Mouse (Mus musculus): ENCODE data around the gene Ndufaf8. TPM values are rescaled to one million over a fixed set of nuclear protein-coding genes. Genes with fewer than 3 reads are reported as not detected.

Ndufaf8 gene
- polyA plus RNA-seq, 1 experiment from 2014 or later, result 48.9 TPM

DNA sequence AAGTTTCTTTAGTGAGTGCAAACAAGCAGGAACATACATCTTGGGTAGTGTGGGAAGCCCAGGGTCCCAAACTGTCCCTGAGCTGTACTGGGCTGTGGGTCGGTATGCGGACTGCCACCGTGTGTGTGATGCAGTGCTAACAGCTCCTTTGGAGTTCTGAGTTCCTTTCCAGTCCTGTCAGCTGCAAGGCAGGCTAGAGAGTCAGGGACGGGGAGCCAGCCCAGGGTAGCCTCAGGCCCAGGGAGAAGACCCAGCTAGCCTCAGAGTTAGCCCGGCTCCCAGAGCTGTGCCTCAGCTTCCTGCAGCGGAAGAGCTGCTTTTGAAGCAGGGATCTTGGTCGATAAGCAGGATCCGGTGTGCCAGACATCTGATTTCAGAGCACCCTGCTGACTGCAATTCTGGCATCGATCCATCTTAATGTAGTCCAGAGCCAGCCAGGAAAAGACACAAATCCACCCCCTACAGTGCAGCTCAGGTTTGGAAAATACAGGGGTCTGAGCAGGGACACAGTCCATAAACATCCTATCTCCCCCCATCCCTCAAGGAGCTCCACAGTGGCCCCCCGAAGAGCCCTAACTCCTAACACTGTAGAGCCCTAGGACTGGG is 21.3 kb downstream of the Ndufaf8 start:
- ATAC-seq (ENCODE audit: low FRiP score, low read depth), result no peak
- H3K27ac ChIP-seq, result no peak overlapping the region
- 88% methylated on average over 10 of the region's 10 CpGs for WGBS

DNA sequence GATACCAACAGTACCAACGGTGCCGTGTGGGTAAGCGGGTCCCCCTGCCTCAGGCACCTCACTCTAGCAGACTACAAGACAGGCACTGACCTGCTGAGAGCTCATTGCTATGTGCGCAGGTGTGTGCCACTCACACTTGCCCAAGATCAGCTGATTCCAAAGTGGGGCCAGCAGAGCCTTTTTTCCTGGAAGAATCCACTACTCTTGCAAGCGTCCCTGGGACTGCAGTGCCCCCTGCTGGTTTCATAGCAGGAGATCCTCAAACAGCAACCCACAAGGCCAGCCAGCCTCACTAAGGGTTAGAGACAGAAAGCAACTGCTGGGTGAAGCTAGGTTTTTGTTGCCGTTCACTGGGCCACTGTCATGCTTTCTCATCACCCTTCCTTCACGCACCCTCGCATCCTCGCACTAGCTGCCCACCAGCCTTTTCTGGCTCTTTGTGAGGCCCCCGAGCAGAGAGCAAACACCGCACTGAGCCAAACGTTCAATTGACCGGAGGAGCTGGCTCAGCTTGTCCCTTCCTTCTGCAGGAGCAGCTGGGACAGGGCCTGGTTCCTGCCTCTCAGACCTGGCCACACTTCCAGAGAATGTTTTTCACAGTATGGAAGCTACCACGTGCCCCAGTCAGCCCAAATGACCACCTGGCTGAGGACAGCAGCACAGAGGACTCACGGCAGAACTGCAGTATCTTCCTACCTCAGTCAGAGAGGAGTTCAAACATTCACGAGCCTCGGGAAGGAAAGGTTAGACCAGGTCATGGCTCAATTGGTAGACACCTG is 22.1 kb downstream of the Ndufaf8 start:
- Histone ChIP-seq H3K27ac (no peak overlapping the region), H3K4me2 (replicated peaks) (no peak overlapping the region), H3K4me1 (peaks cover 7% of the 10 kb centered on the region; the same call in 1 of the 2 replicates), H3K9me3 (no peaks in the 10 kb centered on the region), H3K9ac (peak overlapping the region; percentile 26; the same call in 1 of the 2 replicates), H3K27me3 (replicated peaks) (no peaks in the 10 kb centered on the region), H3K4me3 (no peak overlapping the region), H3K36me3 (peaks cover 50% of the 10 kb centered on the region)
- ATAC-seq (ENCODE audit: low FRiP score, low read depth), result no peak
- WGBS, result 83% methylated on average over 17 of the region's 17 CpGs

More for the DNA sequence above, 21.3 kb downstream of the Ndufaf8 start:
- Histone ChIP-seq H3K9me3 (no peaks in the 10 kb centered on the region), H3K4me3 (no peak overlapping the region), H3K4me1 (peaks cover 7% of the 10 kb centered on the region; the same call in 1 of the 2 replicates), H3K4me2 (replicated peaks) (no peak overlapping the region), H3K27me3 (replicated peaks) (no peaks in the 10 kb centered on the region), H3K9ac (peak overlapping the region; percentile 26; the same call in 1 of the 2 replicates), H3K36me3 (peaks cover 54% of the 10 kb centered on the region)

DNA sequence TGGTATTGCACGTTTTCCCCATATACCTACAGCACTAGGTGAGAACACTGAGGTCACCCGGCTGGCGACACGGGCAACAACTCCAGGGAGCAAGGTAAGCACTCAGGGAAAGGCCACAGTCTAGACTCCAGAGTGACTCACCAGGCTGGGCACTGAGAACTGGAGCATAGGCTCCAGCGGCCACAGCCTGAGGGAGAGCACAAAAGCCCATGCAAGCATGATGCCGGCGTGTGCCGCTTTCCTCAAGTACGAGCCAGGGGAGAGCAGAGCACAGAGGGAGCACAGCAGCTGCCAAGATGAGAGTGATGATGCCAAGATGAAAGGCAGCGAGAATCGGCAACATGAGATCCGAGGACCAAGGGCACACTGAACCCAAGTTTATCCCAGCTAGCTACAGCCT is 23.4 kb downstream of the Ndufaf8 start:
- Histone ChIP-seq H3K4me1 (peaks cover 7% of the 10 kb centered on the region; the same call in 1 of the 2 replicates), H3K36me3 (peaks cover 46% of the 10 kb centered on the region), H3K27ac (no peak overlapping the region), H3K9me3 (no peaks in the 10 kb centered on the region), H3K4me3 (no peak overlapping the region), H3K4me2 (replicated peaks) (no peak overlapping the region), H3K27me3 (replicated peaks) (no peaks in the 10 kb centered on the region), H3K9ac (no peak overlapping the region)
- WGBS, result 90% methylated on average over 12 of the region's 12 CpGs
- no peak for ATAC-seq (ENCODE audit: low FRiP score, low read depth)

DNA sequence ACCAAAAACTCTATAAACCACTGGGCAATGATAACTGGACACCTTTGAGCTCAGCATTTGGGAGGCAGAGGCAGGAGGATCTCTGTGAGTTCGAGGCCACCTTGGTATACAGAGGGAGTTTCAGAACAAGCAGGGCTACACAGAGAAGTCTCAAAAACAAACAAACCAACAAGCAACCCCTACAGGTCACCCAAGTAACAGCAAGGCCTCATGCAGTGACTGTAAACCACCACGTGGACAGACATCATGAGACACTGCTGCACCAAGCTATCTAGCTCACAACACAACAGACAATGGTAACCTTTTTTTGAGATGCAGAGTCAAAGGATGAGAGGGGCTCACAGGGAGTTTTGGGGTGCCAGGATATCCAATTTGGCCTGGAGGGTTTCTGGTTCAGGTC is 28.1 kb downstream of the Ndufaf8 start:
- Histone ChIP-seq H3K9ac (no peak overlapping the region), H3K36me3 (peaks cover 67% of the 10 kb centered on the region)

DNA sequence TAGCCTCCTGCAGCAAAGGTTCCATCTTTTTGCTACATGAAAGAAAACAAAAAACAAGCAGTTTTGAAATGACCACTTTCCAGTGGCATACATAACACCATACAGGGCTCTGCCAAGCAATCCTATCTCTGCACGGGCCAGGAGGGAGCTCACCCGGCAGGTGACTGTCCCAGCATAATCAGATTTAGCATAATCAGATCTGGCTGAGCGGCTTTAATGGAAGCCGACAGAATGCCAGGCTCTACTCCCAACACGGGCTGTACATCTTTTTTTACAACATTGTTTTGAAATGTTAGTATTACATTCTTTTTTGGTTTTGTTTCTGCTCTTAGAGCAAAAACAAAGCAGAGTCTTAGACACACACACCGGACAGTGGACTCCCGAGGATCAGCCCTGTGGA is 30.6 kb downstream of the Ndufaf8 start:
- H3K27me3 ChIP-seq (replicated peaks), result no peaks in the 10 kb centered on the region
- no peak overlapping the region for H3K27ac ChIP-seq
- no peaks in the 10 kb centered on the region; the same call in 1 of the 2 replicates for H3K4me1 ChIP-seq
- 83% methylated on average over 7 of the region's 7 CpGs for WGBS
- H3K9me3 ChIP-seq, result no peaks in the 10 kb centered on the region
- no peak overlapping the region for H3K4me2 ChIP-seq (replicated peaks)
- peaks cover 72% of the 10 kb centered on the region for H3K36me3 ChIP-seq
- H3K4me3 ChIP-seq, result no peak overlapping the region
- no peak overlapping the region for H3K9ac ChIP-seq
- no peak for ATAC-seq (ENCODE audit: low FRiP score, low read depth)

More for the DNA sequence above, 28.1 kb downstream of the Ndufaf8 start:
- Histone ChIP-seq H3K27me3 (replicated peaks) (no peaks in the 10 kb centered on the region), H3K9me3 (no peaks in the 10 kb centered on the region), H3K4me1 (no peaks in the 10 kb centered on the region; the same call in 1 of the 2 replicates), H3K4me2 (replicated peaks) (no peak overlapping the region), H3K4me3 (no peak overlapping the region), H3K27ac (no peak overlapping the region)
- no peak for ATAC-seq (ENCODE audit: low FRiP score, low read depth)
- WGBS, result 87% methylated on average over 2 of the region's 2 CpGs

DNA sequence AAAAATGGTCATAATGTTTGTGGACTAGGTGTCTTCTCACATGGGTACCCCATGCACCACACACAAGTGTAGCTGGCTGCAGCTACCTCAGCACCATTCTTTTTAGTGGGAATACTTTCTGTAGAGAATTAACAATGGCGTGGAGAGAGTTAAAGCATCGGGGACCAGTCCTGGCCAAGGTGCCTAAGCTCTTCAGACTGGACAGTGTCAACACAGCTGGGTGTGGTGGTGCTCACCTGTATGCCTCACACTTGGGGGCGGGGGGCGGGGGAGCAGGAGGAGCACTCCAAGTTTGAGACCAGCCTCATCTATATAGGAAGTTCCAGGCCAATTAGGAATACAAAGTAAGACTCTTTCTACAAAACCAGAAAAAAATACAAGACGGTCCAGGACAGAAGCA is 35.4 kb downstream of the Ndufaf8 start:
- Histone ChIP-seq H3K4me1 (no peaks in the 10 kb centered on the region; the same call in 1 of the 2 replicates), H3K9me3 (no peaks in the 10 kb centered on the region), H3K4me3 (no peak overlapping the region), H3K9ac (no peak overlapping the region), H3K36me3 (peaks cover 47% of the 10 kb centered on the region), H3K27me3 (replicated peaks) (no peaks in the 10 kb centered on the region), H3K4me2 (replicated peaks) (no peak overlapping the region), H3K27ac (no peak overlapping the region)
- 94% methylated on average over 5 of the region's 5 CpGs for WGBS
- ATAC-seq (ENCODE audit: low FRiP score, low read depth), result no peak

DNA sequence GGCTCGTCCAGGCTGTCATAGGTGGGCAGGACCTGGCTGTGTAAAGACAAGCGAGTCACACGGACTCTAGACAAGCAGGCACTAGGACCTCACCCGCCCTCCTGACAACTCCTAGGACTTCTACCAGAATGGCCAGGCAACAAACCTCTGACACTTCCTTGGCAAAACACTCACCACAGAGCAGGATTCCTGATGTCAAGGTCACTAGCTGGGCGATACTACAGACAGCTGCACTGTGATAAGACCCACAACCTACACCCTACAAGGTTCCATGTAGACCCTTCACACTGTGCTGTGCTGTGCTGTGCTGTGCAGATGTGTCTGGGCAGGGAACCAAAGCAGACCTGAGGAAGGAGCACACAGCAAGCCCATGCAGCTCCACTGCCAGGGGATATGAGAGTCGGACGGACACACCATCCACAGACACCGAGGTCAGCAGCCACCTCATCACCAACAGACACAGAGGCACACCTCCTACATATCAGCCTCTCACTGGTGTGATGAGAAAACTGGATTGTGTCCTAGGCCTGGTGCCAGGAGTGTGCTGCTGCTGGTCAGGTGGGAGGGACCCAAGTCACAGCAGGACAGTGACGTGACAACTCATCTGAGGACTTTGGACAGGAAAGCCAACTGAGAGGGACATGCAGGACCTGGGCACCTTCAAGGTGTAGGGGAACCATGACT is 36.3 kb downstream of the Ndufaf8 start:
- H3K27ac ChIP-seq, result no peak overlapping the region
- ATAC-seq (ENCODE audit: low FRiP score, low read depth), result no peak
- H3K27me3 ChIP-seq (replicated peaks), result no peaks in the 10 kb centered on the region
- H3K4me1 ChIP-seq, result no peaks in the 10 kb centered on the region
- H3K4me3 ChIP-seq, result no peak overlapping the region
- no peak overlapping the region for H3K4me2 ChIP-seq (replicated peaks)
- H3K36me3 ChIP-seq, result peaks cover 41% of the 10 kb centered on the region
- no peak overlapping the region for H3K9ac ChIP-seq
- 93% methylated on average over 9 of the region's 9 CpGs for WGBS
- H3K9me3 ChIP-seq, result no peaks in the 10 kb centered on the region

DNA sequence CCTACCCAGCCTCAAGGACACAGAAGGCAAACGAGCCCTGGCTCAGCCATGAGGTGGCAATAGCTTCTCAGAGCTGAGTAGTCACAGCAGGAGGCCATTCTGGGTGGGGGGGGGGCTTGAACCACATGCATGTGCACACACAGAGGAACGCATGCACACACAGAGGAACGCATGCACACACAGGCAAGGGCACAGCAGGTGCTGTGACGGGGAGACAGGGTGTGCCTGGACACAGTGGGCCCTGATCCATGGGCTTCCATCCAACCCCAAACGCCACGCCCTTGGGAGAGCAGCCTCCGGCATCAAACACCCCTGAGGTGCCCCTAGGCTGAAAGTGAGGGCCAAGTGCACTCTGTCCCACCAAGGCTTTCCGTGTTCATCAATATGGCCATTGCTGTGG is 37.5 kb downstream of the Ndufaf8 start:
- peaks cover 36% of the 10 kb centered on the region for H3K36me3 ChIP-seq
- H3K9me3 ChIP-seq, result no peaks in the 10 kb centered on the region
- no peak overlapping the region for H3K9ac ChIP-seq
- no peak overlapping the region for H3K4me2 ChIP-seq (replicated peaks)
- no peak overlapping the region for H3K27ac ChIP-seq
- WGBS, result 81% methylated on average over 8 of the region's 8 CpGs
- no peaks in the 10 kb centered on the region for H3K27me3 ChIP-seq (replicated peaks)
- ATAC-seq (ENCODE audit: low FRiP score, low read depth), result no peak
- no peak overlapping the region for H3K4me3 ChIP-seq
- no peaks in the 10 kb centered on the region for H3K4me1 ChIP-seq

DNA sequence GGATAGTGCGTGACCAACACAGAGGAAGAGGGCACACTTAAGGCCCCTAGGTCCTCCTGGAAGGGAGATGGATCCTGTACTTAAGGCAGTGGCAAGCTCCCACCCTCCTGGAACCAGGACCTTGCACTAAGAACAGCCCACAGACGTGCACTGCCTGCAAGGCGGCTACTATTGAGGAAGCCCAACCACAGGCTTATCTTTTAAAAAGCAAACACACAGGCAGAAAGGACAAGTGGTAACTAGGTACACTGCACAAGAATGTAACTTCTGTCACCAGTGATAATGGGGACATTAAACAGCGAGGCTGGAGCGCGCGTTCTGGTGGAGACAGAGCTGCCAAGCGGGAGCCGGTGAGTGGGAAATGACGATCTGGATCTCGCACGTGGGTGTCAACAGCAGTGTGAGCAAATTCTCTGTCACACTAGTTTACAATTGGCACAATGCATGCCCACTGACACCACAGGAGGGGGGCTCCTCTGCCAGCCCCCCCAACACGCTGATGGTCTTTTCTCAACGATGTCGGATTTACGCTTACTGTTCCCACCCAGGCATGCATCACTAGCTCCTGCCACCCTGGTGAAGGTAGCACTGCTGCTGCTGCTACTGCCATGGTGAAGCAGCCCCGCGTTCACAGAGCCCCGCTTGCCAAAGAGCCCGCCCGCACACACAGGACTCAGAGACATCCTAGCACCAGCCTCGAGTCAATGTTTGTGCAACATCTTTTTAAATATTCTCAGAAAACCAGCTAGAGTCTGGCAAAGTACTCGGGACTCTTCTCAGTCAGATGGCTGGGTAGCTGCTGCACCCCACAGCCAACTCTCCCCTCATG is 38.3 kb downstream of the Ndufaf8 start:
- H3K9ac ChIP-seq, result no peak overlapping the region
- H3K27me3 ChIP-seq (replicated peaks), result no peaks in the 10 kb centered on the region
- WGBS, result 64% methylated on average over 23 of the region's 23 CpGs
- ATAC-seq (ENCODE audit: low FRiP score, low read depth), result no peak
- H3K4me1 ChIP-seq, result no peaks in the 10 kb centered on the region
- H3K4me3 ChIP-seq, result no peak overlapping the region
- no peak overlapping the region for H3K4me2 ChIP-seq (replicated peaks)
- H3K36me3 ChIP-seq, result peaks cover 28% of the 10 kb centered on the region
- no peak overlapping the region for H3K27ac ChIP-seq
- H3K9me3 ChIP-seq, result no peaks in the 10 kb centered on the region

DNA sequence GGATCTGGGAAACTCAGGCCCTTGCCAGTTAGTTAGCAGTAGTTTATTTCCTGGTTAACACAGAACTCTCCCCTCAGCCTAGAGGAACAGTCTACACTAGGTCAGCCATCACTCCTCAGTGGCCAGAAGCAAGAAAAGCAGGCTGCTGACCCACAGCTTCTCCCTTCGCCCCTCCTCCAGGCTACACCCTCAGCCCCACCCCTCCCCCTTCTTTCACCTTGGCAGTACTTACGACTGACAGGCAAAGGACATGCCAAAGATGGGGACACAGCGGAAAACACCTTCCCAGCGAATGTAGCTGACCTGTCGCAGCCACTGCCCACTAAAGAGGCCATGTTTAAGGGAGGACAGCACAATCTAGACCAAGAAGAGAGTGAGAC is 38.9 kb downstream of the Ndufaf8 start:
- peaks cover 23% of the 10 kb centered on the region for H3K36me3 ChIP-seq
- no peaks in the 10 kb centered on the region for H3K4me1 ChIP-seq
- no peak overlapping the region for H3K4me2 ChIP-seq (replicated peaks)
- no peaks in the 10 kb centered on the region for H3K27me3 ChIP-seq (replicated peaks)
- 68% methylated on average over 5 of the region's 5 CpGs for WGBS
- no peak overlapping the region for H3K4me3 ChIP-seq
- no peak for ATAC-seq (ENCODE audit: low FRiP score, low read depth)
- no peak overlapping the region for H3K9ac ChIP-seq
- no peak overlapping the region for H3K27ac ChIP-seq
- H3K9me3 ChIP-seq, result no peaks in the 10 kb centered on the region

DNA sequence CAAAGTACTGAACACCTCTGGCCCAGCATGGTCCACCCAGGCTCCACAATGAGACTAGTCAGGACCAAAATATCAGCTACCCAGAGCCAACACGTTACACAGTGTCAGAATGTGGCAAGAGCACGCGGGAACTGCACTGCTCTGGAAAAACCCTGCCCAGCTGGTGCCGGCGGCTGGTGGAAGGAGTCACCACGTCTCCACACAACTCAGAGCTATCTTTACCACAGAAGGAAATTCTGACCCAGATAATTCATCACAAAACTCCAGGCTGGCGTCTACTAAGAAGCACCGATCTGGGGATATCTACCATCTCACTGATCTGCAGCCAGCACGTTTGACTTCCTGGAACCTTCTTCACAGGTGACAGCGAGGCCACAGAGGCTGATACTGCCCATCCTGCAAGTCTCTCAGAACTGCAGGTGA is 40.6 kb downstream of the Ndufaf8 start:
- Histone ChIP-seq H3K9ac (no peak overlapping the region), H3K4me2 (replicated peaks) (no peak overlapping the region), H3K27ac (no peak overlapping the region), H3K36me3 (peaks cover 12% of the 10 kb centered on the region), H3K9me3 (no peaks in the 10 kb centered on the region), H3K4me1 (peaks cover 8% of the 10 kb centered on the region; the same call in 1 of the 2 replicates), H3K27me3 (replicated peaks) (no peaks in the 10 kb centered on the region), H3K4me3 (no peak overlapping the region)
- 89% methylated on average over 10 of the region's 10 CpGs for WGBS
- no peak for ATAC-seq (ENCODE audit: low FRiP score, low read depth)

Data from neural tube, embryonic 12.5 days (tissue).